Mouse (Mus musculus): ENCODE results near the gene AI182371. TPM values are rescaled to one million over a fixed set of nuclear protein-coding genes. Genes with fewer than 3 reads are reported as not detected.

The AI182371 gene
- polyA plus RNA-seq, 1 experiment from 2014 or later, result not detected

DNA sequence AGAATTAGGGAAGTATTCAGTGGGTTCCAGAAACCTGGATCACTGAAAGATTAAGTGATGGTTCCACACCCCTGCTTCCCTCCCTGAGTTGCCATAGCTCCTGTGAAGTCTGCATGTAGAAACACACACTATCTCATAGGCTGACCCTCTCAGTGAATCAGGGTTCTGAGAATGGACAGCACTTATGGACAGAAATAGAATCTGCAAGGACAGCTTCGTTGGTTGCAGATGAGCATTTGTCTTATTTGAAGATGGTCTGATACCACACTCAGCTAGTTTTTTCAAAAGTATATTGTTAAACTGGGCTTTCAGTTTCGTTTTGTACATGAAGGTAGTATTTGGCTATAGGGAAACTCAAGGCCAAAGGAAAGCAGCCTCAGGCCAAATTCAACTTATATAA, 9.2 kb upstream of the AI182371 start:
- no peak for DNase-seq (ENCODE audit: low spot score)
- Histone ChIP-seq H3K27ac (ENCODE audit: low read depth, low read length) (no peak overlapping the region), H3K27me3 (ENCODE audit: control insufficient read depth, insufficient read depth, low read length) (no peaks in the 10 kb centered on the region), H3K9me3 (ENCODE audit: control insufficient read depth, low read length) (no peaks in the 10 kb centered on the region), H3K36me3 (ENCODE audit: control insufficient read depth, insufficient read depth, low read length) (no peaks in the 10 kb centered on the region), H3K9ac (ENCODE audit: low read depth, low read length) (no peak overlapping the region), H3K4me1 (replicated peaks; ENCODE audit: control insufficient read depth, insufficient read depth, low read length) (no peaks in the 10 kb centered on the region; the same call in 1 of the 2 replicates), H3K4me3 (ENCODE audit: low read depth, low read length) (no peak overlapping the region), H3K4me2 (replicated peaks; ENCODE audit: low read depth, low read length) (no peak overlapping the region)
- no peak for ATAC-seq (ENCODE audit: low FRiP score)
- WGBS, result 90% methylated on average over 2 of the region's 2 CpGs

DNA sequence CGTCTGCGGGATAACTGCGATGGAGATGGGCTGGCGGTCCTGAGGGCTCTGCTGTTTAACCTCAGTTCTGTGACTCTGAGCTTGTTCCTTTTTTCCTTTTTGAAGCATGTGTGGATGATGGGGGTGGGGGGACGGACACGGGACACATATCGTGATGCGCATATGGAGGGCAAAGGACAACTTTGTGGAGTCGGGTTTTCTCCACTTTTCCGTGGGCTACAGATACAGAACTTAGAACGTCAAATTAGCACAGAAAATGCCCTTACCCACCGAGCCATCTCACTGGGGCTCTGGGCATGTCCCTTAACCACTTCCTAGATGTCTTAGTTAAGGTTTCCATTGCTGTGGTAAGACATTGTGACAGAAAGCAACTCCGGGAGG, 8.6 kb upstream of the AI182371 start:
- ATAC-seq (ENCODE audit: low FRiP score), result no peak
- no peak for DNase-seq (ENCODE audit: low spot score)
- WGBS, result 2% methylated on average over 13 of the region's 13 CpGs

DNA sequence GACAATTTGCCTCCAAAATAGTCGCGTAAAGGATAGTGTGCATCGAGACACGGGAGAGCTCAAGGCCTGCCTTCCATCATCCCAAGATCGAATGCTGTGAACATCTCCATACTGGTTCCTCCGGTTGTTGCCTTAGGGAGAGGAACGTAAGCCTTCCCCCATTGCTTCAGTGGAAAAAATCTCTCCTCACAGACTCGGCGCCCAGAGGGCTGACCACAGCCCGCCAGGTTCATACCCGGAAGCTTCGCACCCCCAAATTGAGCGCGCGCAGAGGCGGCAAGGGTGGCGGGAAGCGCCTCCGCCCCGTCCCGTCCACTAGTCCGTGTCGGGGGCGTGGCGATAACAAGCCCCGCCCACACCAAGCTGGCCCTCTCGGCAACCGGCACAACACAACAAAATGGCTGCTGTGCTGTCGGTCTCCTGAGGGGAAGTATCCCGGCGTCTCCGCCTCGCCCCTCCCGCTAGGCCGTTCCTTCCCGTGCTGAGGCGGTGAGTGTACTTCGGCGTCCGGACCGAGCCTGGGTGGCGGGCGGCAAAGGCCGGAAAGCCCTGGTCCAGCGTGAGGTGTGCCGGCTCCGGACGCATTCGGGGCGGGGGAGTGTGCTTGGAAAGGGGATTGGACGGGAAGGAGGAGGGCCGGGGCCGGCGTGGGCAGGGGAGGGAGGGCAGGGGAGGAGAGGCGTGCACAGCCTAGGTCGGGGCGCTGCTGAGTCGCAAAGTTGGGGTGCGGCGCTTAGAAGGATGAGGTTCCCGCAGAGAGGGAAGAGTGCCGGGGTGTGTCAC, 8.0 kb upstream of the AI182371 start, which contains the start of gene Cntrl:
Gene Cntrl, plus strand, starts transcription at position 352 of the 783 bp plus-strand sequence.
- no peaks in the 10 kb centered on the region for H3K9me3 ChIP-seq (ENCODE audit: control insufficient read depth, low read length)
- H3K36me3 ChIP-seq (ENCODE audit: control insufficient read depth, insufficient read depth, low read length), result no peaks in the 10 kb centered on the region
- H3K4me1 ChIP-seq (replicated peaks; ENCODE audit: control insufficient read depth, insufficient read depth, low read length), result no peaks in the 10 kb centered on the region; the same call in 1 of the 2 replicates
- peak; percentile 97 for DNase-seq (ENCODE audit: low spot score)
- peak within 1 kb of the TSS; percentile 64 for H3K9ac ChIP-seq (ENCODE audit: low read depth, low read length)
- H3K4me3 ChIP-seq (ENCODE audit: low read depth, low read length), result peak within 1 kb of the TSS; percentile 61
- H3K4me2 ChIP-seq (replicated peaks; ENCODE audit: low read depth, low read length), result peak within 1 kb of the TSS; percentile 61
- WGBS, result under 1% methylated on average over 62 of the region's 62 CpGs
- ATAC-seq (ENCODE audit: low FRiP score), result peak; percentile 97
- H3K27me3 ChIP-seq (ENCODE audit: control insufficient read depth, insufficient read depth, low read length), result no peaks in the 10 kb centered on the region
- H3K27ac ChIP-seq (ENCODE audit: low read depth, low read length), result peak within 1 kb of the TSS; percentile 61; the same call in 1 of the 2 replicates

More for the DNA sequence above, 8.6 kb upstream of the AI182371 start:
- Histone ChIP-seq H3K27me3 (ENCODE audit: control insufficient read depth, insufficient read depth, low read length) (no peaks in the 10 kb centered on the region), H3K27ac (ENCODE audit: low read depth, low read length) (no peak overlapping the region; the same call in 1 of the 2 replicates), H3K4me3 (ENCODE audit: low read depth, low read length) (peak overlapping the region; percentile 61), H3K4me2 (replicated peaks; ENCODE audit: low read depth, low read length) (peak overlapping the region; percentile 61), H3K9me3 (ENCODE audit: control insufficient read depth, low read length) (no peaks in the 10 kb centered on the region), H3K4me1 (replicated peaks; ENCODE audit: control insufficient read depth, insufficient read depth, low read length) (no peaks in the 10 kb centered on the region; the same call in 1 of the 2 replicates), H3K36me3 (ENCODE audit: control insufficient read depth, insufficient read depth, low read length) (no peaks in the 10 kb centered on the region), H3K9ac (ENCODE audit: low read depth, low read length) (peak overlapping the region; percentile 64)

DNA sequence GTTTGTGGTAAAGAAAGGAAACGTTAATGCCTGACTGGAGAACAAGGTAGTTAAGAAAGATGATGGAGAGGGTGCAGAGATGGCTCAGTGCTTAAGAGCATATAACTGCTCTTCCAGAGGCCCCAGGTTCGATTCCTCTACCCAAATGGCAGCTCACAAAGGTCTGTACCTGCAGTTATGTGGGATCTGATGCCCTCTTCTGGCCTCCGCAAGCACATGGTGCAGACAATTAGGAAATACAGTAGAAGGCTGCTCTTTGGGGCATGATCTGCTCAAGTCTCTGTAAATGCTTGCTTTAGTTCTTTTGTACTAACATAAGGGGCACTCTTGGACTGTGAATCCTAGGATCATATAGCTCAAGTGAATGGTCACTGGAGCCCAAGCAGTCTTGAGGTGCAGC, 7.4 kb upstream of the AI182371 start:
- no peaks in the 10 kb centered on the region for H3K9me3 ChIP-seq (ENCODE audit: control insufficient read depth, low read length)
- 36% methylated on average over 3 of the region's 3 CpGs for WGBS
- H3K36me3 ChIP-seq (ENCODE audit: control insufficient read depth, insufficient read depth, low read length), result no peaks in the 10 kb centered on the region
- H3K4me3 ChIP-seq (ENCODE audit: low read depth, low read length), result peak overlapping the region; percentile 61
- peak; percentile 48 for DNase-seq (ENCODE audit: low spot score)
- H3K27me3 ChIP-seq (ENCODE audit: control insufficient read depth, insufficient read depth, low read length), result no peaks in the 10 kb centered on the region
- peak; percentile 51 for ATAC-seq (ENCODE audit: low FRiP score)
- H3K4me2 ChIP-seq (replicated peaks; ENCODE audit: low read depth, low read length), result peak overlapping the region; percentile 61
- H3K4me1 ChIP-seq (replicated peaks; ENCODE audit: control insufficient read depth, insufficient read depth, low read length), result no peaks in the 10 kb centered on the region; the same call in 1 of the 2 replicates
- 0 out of 2 replicates have a peak overlapping the region, but pooled peaks have one; percentile 61 for H3K27ac ChIP-seq (ENCODE audit: low read depth, low read length)
- H3K9ac ChIP-seq (ENCODE audit: low read depth, low read length), result peak overlapping the region; percentile 64

DNA sequence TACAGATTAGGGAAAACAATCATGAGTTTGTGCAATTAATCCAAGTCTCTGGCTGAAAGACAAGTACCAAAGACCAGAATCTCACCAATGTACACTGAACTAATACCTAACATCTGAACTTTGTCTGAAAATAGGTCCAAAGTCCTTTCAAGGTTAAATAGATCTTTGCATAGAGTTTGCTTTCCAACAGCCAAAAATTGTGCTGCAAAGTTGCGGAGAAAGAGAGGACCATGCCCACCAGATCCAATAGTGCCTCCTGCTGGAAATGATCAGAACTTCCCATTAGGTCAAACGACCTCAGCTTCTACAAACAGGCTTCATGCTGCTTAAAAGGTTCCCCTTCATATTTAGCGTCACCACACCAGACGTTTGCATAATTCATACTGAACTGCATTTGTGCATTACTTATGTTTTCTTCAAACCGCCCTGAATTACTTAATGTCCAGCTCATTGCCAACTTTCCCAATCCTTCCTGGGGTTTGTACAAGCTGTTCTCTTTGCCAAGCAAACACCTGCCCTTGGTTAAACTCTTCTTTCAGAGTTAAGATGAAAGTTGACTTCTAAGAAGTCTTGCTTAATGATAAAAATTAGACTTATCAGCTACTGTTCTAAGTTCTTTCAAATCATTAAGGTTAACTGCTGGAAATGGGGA, 6.8 kb upstream of the AI182371 start:
- no peak for ATAC-seq (ENCODE audit: low FRiP score)
- Histone ChIP-seq H3K4me2 (replicated peaks; ENCODE audit: low read depth, low read length) (no peak overlapping the region), H3K4me1 (replicated peaks; ENCODE audit: control insufficient read depth, insufficient read depth, low read length) (no peaks in the 10 kb centered on the region; the same call in 1 of the 2 replicates), H3K9ac (ENCODE audit: low read depth, low read length) (no peak overlapping the region), H3K27me3 (ENCODE audit: control insufficient read depth, insufficient read depth, low read length) (no peaks in the 10 kb centered on the region), H3K4me3 (ENCODE audit: low read depth, low read length) (no peak overlapping the region), H3K27ac (ENCODE audit: low read depth, low read length) (no peak overlapping the region), H3K9me3 (ENCODE audit: control insufficient read depth, low read length) (no peaks in the 10 kb centered on the region), H3K36me3 (ENCODE audit: control insufficient read depth, insufficient read depth, low read length) (no peaks in the 10 kb centered on the region)
- DNase-seq (ENCODE audit: low spot score), result peak; percentile 34
- WGBS, result 54% methylated on average over 5 of the region's 5 CpGs

DNA sequence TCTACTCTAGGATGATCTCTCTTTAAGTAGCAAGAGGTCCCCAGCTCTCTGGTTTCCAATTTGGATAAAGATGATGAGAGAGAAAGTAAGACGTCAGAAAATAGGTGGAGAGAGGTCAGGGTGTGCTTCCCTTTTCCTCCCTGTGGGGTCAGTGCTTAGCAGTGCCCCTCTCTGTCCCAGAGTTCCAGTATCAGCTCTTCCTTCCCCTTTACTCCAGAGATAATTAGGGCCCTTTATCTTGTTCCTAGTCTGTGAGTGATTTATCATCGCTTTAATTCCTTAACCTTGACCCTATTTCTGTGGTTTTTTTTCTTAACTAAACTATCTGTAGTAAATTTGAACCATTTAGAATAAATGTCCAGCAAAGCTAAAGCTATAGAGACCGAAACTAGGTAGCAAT, 3.5 kb upstream of the AI182371 start:
- H3K9me3 ChIP-seq (ENCODE audit: control insufficient read depth, low read length), result no peaks in the 10 kb centered on the region
- no peak for ATAC-seq (ENCODE audit: low FRiP score)
- WGBS, result 67% methylated on average over 3 of the region's 3 CpGs
- no peak overlapping the region for H3K4me3 ChIP-seq (ENCODE audit: low read depth, low read length)
- H3K4me1 ChIP-seq (replicated peaks; ENCODE audit: control insufficient read depth, insufficient read depth, low read length), result no peaks in the 10 kb centered on the region; the same call in 1 of the 2 replicates
- DNase-seq (ENCODE audit: low spot score), result no peak
- H3K27me3 ChIP-seq (ENCODE audit: control insufficient read depth, insufficient read depth, low read length), result no peaks in the 10 kb centered on the region
- H3K27ac ChIP-seq (ENCODE audit: low read depth, low read length), result no peak overlapping the region
- H3K4me2 ChIP-seq (replicated peaks; ENCODE audit: low read depth, low read length), result no peak overlapping the region
- H3K36me3 ChIP-seq (ENCODE audit: control insufficient read depth, insufficient read depth, low read length), result no peaks in the 10 kb centered on the region
- H3K9ac ChIP-seq (ENCODE audit: low read depth, low read length), result no peak overlapping the region

DNA sequence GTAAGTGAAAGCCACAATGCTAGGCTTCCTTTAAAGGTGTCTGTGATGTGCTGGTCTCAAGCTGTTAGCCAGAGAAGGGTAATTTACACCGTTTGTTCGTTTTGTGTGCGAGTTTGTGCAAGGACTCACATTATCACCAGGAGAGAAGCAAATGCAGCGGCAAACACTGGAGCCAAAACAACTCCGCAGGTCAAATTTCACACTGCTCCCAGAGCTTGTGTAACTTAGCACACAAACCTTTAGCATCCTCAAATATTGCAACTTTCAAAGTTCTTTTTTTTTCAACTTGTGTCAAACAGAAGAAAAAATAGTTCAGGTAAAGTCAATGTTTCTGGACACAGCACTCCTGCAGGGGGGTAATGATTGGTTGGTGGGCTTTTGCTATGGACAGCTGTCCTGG, 2.2 kb upstream of the AI182371 start:
- H3K4me2 ChIP-seq (replicated peaks; ENCODE audit: low read depth, low read length), result no peak overlapping the region
- no peak for DNase-seq (ENCODE audit: low spot score)

DNA sequence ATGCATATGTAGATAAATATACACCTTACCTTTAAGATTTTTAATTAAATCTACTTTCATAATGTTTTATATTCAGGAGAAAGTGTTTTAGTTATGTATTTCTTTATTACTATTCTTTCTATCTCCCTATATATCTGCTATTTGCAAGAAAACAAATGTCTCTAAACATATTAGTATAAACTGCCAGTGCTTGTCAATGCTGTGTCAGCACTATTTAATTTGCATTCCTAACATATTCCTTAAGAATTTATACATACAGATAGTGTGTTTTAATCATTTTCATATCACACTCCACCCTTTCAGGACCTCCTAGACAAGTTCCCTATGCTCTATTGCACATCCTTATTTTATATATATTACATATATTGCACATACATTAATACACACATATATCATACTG, 1.4 kb upstream of the AI182371 start:
- no peaks in the 10 kb centered on the region for H3K36me3 ChIP-seq (ENCODE audit: control insufficient read depth, insufficient read depth, low read length)
- no peak overlapping the region for H3K27ac ChIP-seq (ENCODE audit: low read depth, low read length)
- no peaks in the 10 kb centered on the region for H3K9me3 ChIP-seq (ENCODE audit: control insufficient read depth, low read length)
- no peaks in the 10 kb centered on the region for H3K27me3 ChIP-seq (ENCODE audit: control insufficient read depth, insufficient read depth, low read length)
- H3K4me2 ChIP-seq (replicated peaks; ENCODE audit: low read depth, low read length), result no peak overlapping the region
- no peak for ATAC-seq (ENCODE audit: low FRiP score)
- DNase-seq (ENCODE audit: low spot score), result no peak
- H3K4me1 ChIP-seq (replicated peaks; ENCODE audit: control insufficient read depth, insufficient read depth, low read length), result no peaks in the 10 kb centered on the region
- H3K4me3 ChIP-seq (ENCODE audit: low read depth, low read length), result no peak overlapping the region
- H3K9ac ChIP-seq (ENCODE audit: low read depth, low read length), result no peak overlapping the region

More for the DNA sequence above, 2.2 kb upstream of the AI182371 start:
- Histone ChIP-seq H3K9me3 (ENCODE audit: control insufficient read depth, low read length) (no peaks in the 10 kb centered on the region), H3K4me1 (replicated peaks; ENCODE audit: control insufficient read depth, insufficient read depth, low read length) (no peaks in the 10 kb centered on the region), H3K9ac (ENCODE audit: low read depth, low read length) (no peak overlapping the region), H3K27ac (ENCODE audit: low read depth, low read length) (no peak overlapping the region), H3K4me3 (ENCODE audit: low read depth, low read length) (no peak overlapping the region), H3K36me3 (ENCODE audit: control insufficient read depth, insufficient read depth, low read length) (no peaks in the 10 kb centered on the region), H3K27me3 (ENCODE audit: control insufficient read depth, insufficient read depth, low read length) (no peaks in the 10 kb centered on the region)
- WGBS, result 79% methylated on average over 5 of the region's 5 CpGs
- ATAC-seq (ENCODE audit: low FRiP score), result no peak
